Mouse (Mus musculus) splenic B cell, adult 2 months (primary cell): ENCODE measurements around the gene Baz2a.

Experiments
- DNase-seq: peaks from one replicate; pipeline ENCODE4 v3.0.0-alpha.2; 2011; ENCODE audit warnings: low read depth, low spot score
- H3K27me3 ChIP-seq: 2 replicates; pipeline ENCODE4 v1.6.1; 2012; ENCODE audit warnings: mild to moderate bottlenecking, low read length, moderate library complexity, mixed read lengths; ENCODE audit not compliant: control insufficient read depth, poor library complexity, insufficient read depth, severe bottlenecking
- H3K36me3 ChIP-seq: 2 replicates; pipeline ENCODE4 v1.6.1; 2012; ENCODE audit warnings: mild to moderate bottlenecking, low read length, moderate library complexity, mixed read lengths; ENCODE audit not compliant: control insufficient read depth, poor library complexity, insufficient read depth, severe bottlenecking

Gene Baz2a

DNA sequence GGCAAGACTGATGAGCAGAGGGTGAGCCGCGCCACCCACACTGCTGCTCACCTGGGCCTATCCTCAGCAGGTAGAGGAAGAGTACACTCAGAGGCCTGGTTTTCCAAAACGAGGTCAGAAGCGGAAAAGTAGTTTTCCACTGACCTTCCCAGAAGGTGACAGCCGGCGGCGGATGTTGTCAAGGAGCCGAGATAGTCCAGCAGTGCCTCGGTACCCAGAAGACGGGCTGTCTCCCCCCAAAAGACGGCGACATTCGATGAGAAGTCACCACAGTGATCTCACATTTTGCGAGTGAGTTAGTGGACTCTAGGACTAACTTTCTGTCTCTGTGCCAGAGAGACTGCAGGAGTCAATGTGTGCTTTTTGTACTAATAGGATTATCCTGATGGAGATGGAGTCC, 34.6 kb downstream of the Baz2a start:
- Histone ChIP-seq H3K36me3 (peaks cover 24% of the 10 kb centered on the region), H3K27me3 (no peaks in the 10 kb centered on the region)
- no peak for DNase-seq

DNA sequence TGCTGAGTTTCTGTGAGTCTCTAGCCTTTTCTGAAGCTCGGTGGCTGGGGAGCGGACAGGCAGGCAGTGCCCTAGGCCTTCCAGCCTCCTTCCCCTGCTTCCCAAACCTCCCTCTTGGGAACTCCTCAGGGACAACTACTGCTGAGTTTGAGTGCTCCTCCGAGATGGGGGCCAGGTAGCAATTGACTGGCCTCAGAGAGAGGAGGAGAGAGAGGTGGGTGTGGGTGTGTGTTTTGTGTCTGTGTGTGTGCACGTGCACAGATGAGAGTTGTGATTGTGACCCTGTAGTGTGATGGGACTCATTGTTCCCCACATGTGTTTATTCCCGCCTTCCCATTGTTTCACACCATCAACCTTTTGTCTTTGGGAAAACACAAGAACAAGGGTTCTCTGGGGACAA, 36.1 kb downstream of the Baz2a start:
- no peak for DNase-seq
- Histone ChIP-seq H3K27me3 (no peaks in the 10 kb centered on the region), H3K36me3 (peaks cover 22% of the 10 kb centered on the region)

DNA sequence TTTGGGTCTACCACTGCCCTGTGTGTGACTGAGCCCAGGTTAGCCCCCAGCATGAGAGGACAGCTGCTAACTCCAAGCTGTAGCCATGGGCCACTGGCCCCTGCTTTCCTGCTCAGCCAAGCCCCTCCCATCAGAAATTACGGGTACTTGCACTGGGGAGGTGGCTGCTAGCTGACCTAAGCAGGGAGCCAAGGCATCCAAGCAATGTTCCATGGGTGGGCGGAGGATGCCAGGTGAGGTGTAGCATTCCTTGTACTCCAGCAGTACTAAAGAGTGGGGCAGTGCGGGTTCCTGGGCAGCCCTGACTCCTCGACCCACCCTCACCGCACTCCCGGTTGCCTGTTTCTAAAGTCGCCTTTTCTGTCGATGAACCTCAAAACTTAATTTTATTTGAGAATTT, 36.8 kb downstream of the Baz2a start:
- Histone ChIP-seq H3K27me3 (no peaks in the 10 kb centered on the region), H3K36me3 (peaks cover 19% of the 10 kb centered on the region)
- no peak for DNase-seq

DNA sequence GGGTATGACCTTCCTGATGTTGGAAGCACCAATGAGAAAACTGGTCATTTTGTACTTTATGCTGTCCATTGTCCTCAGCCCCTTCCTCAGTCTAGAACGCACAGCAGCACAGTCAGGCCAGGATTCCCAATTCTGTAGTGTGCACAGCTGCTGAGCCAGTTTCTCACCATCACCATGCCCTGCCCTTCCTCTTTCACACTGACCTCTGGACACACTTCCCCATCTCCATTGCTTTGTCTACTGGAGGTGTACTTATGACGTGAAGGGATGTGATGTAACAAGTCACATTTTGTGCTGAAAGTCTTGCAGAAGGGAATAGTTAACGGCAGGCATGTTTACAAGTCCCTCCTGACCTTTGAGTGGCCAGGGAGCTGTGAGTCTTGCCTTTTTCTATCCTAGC, 39.9 kb downstream of the Baz2a start:
- H3K36me3 ChIP-seq: peaks cover 3% of the 10 kb centered on the region
- DNase-seq: peak; percentile 14
- H3K27me3 ChIP-seq: no peaks in the 10 kb centered on the region

GRCm38 (mm10) chr10:128131812-128132211, 40.4 kb downstream of the Baz2a start:
- peaks cover 2% of the 10 kb centered on the region; the same call in 1 of the 2 replicates for H3K36me3 ChIP-seq
- no peaks in the 10 kb centered on the region for H3K27me3 ChIP-seq
- DNase-seq: no peak

DNA sequence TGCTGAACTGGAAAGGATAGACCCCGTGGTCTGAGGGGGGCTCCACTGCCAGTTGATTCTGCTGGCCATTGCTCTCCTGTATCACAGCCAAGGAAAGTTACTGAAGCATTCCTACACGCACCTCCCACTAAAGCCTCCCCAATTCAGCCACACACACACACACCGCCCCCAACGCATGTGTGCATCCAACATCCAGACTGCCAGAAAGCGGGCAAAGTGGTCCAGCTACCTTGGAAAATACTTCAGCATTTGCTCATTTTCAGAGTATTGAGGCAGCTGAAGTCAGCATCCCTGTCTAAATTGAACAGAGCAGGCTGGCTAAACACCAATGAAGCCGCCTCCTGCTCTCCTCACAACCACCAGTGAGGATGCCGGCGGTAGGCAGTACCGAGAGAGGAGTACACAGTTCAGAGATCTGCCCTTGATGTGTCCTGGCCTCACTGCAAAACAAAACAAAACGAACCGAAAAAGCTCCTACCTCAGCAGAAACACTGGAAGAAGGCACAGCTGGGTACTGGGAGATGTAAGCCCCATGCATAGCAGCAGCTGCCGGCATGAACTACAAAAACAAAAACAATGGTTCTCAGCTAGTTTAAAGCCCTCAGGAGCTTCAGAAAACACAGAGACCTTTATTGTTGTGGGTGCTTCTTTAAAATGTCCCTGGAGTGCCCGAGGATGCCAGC, 42.4 kb downstream of the Baz2a start:
- no peaks in the 10 kb centered on the region; the same call in 1 of the 2 replicates for H3K36me3 ChIP-seq
- no peaks in the 10 kb centered on the region for H3K27me3 ChIP-seq
- DNase-seq: no peak

DNA sequence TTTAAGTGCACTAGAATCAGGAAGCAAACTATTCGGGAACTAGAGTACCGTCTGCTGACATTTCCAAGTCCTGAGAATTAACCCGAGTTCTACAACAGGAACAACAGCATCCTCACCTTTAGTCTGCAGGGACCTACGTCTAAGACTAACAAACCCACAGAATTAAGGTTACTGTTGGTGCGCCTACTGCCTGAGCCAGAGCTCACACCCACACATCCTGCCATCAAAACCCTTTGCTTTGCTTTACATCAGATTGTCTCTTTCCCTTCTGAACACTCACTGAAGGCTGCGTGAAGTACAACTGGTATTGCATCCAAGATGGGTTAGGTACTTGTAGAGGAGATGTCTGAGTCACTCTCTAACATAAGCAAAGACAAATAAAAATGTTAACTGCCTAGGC, 44.0 kb downstream of the Baz2a start:
- DNase-seq: no peak
- Histone ChIP-seq H3K27me3 (no peaks in the 10 kb centered on the region), H3K36me3 (no peaks in the 10 kb centered on the region)

DNA sequence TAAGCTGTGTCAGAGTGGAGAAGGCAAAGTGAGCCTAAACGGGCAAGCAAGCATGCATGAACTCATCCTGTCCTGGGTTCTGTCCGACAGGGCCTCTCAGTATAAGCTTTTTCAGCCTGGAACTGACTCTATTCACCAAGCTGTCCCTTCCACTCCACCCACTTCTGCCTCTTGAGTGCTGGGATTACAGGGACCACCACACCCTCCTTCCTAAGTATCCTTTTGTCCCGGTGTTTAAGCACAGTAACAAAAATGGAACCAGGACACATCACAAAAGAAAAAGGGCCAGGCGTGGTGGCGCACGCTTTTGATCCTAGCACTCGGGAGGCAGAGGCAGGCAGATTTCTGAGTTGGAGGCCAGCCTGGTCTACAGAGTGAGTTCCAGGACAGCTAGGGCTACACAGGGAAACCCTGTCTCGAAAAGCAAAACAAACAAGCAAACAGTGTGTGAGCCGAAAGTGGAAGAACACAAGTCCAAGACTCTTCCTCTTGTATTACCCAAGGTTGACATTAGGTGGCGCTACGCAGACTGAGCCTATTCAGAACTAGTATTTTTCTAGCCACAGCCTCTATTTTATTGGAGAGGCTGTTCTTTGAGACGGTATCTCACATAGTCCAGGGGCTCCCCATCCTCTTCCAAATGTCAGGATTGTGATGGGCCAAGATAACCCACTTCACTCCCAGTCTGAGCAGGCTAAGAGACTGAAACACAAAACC, 49.0 kb downstream of the Baz2a start:
- Histone ChIP-seq H3K36me3 (no peaks in the 10 kb centered on the region), H3K27me3 (no peaks in the 10 kb centered on the region)
- peak; percentile 82 for DNase-seq

- H3K27me3 ChIP-seq: no peaks in the 10 kb centered on the region
- no peak for DNase-seq
- H3K36me3 ChIP-seq: no peaks in the 10 kb centered on the region
Observed at GRCm38 (mm10) chr10:128142165-128142564, 50.8 kb downstream of the Baz2a start.

- DNase-seq: no peak
- no peaks in the 10 kb centered on the region for H3K27me3 ChIP-seq
- H3K36me3 ChIP-seq: no peaks in the 10 kb centered on the region
Observed at GRCm38 (mm10) chr10:128143659-128144058, 52.3 kb downstream of the Baz2a start.

DNA sequence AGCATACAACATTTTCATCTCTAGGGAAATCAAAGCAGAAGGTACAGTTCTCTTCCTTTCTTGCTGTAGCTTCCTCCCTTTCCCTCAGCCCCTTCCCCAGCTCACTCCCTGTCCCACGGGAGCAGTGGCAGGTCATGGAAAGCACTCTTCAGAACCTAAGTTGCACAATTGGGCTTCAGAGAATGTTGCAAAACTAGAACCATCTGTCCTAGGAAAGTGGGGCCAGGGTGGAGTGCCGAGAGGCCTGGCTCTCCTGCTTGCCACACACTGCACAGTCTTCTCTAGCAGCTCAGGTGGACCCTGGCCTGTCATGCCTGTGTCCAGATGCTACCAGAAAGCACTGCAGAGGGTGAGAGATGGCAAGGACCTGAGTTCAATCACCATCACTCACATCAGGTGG, 53.6 kb downstream of the Baz2a start:
- no peaks in the 10 kb centered on the region for H3K27me3 ChIP-seq
- no peak for DNase-seq
- no peaks in the 10 kb centered on the region for H3K36me3 ChIP-seq

GRCm38 (mm10) chr10:128148789-128149365, 57.5 kb downstream of the Baz2a start:
- H3K27me3 ChIP-seq: no peaks in the 10 kb centered on the region
- DNase-seq: no peak
- no peaks in the 10 kb centered on the region for H3K36me3 ChIP-seq

DNA sequence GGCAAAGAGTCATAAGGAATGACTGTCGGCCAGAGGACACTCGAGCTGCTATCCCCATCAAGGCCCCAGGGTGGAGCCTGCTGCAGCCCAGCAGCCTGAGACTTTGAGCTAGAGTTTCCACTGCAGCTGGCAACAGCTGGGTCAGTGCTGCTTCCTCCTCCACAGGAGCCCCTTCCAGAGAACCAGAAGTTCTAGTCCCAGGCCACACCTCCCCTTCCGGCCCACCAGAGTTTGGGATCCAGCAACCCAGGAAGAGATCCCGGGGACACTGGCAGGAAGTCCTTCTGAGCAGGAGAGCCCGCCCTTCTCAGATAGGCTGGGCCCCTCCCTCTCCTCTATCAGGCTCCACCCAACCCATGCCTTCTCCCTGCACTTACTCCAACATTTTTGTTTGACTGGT, 58.2 kb downstream of the Baz2a start:
- peak; percentile 34 for DNase-seq
- Histone ChIP-seq H3K27me3 (no peaks in the 10 kb centered on the region), H3K36me3 (no peaks in the 10 kb centered on the region)

DNA sequence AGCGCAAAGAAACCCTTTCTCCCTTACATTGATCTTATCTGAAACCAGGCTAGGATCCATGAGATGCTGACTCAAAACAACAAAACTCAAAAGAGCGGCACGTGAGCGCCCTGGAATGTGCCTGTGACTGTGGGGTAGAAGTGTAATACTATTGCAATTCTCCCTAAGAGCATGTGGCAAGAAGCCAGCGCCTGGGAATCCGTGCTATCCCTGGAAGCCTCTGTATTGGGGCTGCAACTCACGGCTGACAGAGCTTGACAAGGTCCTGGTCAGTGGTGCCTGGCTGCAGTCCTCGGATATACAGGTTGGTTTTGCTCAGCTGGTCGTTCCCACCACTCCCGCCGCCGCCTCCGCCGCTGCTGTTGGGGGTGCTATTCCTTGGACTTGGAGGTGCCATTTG, 59.6 kb downstream of the Baz2a start:
- H3K27me3 ChIP-seq: no peaks in the 10 kb centered on the region
- no peaks in the 10 kb centered on the region for H3K36me3 ChIP-seq
- DNase-seq: no peak

GRCm38 (mm10) chr10:128153978-128154377, 62.6 kb downstream of the Baz2a start:
- no peak for DNase-seq
- Histone ChIP-seq H3K27me3 (no peaks in the 10 kb centered on the region), H3K36me3 (no peaks in the 10 kb centered on the region)
